Mouse (Mus musculus) neutrophil, adult 5-6 weeks (primary cell): ENCODE results near the gene Fbh1. TPM values are rescaled to one million over a fixed set of nuclear protein-coding genes. Genes with fewer than 3 reads are reported as not detected.

Experiments
- ATAC-seq: fragments of 151-379, 151-347 bp; 2 replicates; pipeline ENCODE4 v1.8.0; 2017; ENCODE audit warnings: mild to moderate bottlenecking, moderate TSS enrichment; ENCODE audit not compliant: insufficient number of reproducible peaks, poor library complexity, low FRiP score, severe bottlenecking; ENCODE audit errors: extremely low read depth
- total RNA-seq: library from RNA; stranded (forward); fragments of 200-1000 nt; gene quantifications from 2 replicates; pipeline ENCODE4 v1.2.3, GENCODE M21; 2017

The Fbh1 gene
- total RNA-seq: 106 and 119 TPM in 2 replicates

DNA sequence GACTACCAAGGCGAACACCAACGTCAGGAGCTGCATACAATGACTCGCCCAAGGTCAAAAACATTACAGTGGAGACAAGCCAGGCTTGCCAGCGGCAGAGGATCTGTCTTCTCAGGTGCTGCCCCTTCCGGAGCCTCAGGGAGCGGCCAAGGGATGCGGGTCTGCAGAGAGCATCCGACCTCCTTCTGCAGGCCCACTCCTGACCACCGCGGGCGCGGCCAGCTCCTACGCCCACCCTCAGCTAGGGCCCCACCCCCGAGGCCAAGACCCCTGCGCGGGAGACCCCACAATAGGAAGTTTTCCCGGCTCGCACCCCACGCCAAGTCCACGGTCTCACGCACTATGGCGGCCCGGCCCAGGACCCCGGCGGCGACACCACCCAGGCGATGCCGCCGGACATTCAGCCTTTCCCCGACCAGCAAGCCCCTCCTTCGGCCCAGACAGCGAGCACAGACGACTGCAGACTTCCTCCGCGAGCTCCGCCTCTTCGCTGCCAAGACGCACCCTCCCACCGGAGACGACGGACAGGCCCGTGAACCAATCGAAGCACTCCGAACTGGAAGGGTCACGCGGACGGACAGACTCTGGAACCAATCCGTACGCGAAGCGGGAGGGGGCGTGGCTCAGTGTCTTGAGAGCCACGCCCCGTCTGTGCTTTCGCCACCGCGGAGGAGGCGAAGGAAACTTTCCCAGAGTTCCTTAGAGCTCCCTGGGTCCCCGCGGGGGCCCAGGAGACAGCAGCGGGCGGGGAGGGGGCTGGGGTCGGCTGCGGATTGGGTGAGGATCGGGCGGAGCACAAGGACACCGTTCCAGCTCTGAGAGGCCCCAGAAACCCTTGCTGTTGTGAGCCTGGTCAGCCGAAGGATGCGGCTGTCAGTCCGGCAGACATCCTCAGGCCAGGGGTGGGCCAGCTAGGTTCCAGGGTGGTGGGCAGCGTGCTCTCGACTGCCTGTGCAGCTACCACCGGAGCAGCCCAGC lies at the start of gene Fbh1, which contains the start of gene Ankrd16:
TSS of gene Fbh1 (minus strand) at position 492 of the 978 bp plus-strand sequence.
TSS of gene Ankrd16 (plus strand) at position 786 of the 978 bp plus-strand sequence.
- peak; percentile 93 for ATAC-seq

DNA sequence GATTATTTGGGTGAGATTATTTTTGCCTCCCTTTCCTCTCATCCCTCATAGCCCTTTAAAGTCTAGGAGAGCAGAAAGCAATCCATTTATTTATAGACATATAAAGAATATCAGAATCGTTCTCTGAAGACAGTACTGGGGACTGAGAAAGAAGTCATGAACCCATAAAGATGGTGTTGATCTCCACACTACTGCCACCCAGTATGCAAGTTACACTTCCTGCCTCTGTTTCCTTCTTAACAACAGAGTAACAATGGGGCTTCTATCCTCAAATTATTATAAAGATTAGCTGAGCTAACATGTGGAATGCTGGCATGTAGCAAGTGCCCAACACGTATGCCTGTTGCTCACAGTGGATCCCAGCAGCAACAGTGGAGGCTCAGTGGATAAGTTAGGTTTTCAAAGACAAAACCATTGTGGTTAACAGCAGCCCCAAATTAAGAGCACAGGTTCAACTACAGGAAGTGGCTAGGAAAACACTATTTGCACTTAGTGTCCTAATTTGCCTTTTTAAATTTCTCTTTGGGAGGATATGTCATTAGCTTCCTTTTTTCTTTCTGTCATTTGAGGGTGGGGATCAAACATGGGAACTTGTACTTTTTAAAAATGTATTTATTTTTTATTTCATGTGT lies 24.0 kb upstream of the Fbh1 start:
- 0 out of 2 replicates have a peak, but pooled peaks have one; percentile 16 for ATAC-seq

DNA sequence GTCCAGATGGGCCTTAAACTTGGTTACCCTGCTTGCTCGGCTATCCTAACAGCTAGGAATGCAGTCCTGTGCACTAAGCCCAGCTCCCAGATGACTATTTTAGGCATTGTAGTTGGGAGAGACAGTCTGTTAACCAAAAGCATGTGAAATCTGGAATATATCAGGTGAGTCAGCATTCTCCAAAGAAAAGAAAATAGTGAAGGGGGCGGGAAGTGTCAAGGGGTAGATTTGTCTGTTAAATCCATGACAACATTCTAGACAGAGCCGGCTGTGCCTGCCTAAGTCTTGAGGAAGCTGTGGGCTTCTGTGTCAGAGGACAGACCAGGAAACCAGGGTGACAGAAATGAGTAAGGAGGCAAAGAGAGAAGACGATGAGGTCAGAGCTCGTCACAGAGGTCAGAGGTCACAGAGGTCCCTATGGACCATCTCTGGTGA lies 20.6 kb upstream of the Fbh1 start:
- ATAC-seq: no peak

DNA sequence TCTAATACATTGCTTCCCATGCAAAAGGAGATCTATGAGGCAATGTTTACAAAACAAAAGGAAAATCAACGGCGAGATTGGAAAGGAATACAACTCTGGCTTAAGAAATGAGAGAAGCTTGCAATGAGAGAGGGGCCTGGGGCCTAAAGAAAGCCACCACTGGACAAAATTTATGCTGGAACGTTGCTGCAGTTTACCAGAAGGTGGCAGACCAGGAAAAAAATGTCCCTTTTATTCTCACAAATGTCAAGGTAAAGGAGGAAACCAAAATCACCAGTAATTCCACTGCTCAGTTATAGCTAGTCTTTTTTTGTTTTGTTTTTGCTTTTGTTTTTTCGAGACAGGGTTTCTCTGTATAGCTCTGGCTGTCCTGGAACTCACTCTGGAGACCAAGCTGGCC lies 17.3 kb upstream of the Fbh1 start:
- ATAC-seq: no peak

DNA sequence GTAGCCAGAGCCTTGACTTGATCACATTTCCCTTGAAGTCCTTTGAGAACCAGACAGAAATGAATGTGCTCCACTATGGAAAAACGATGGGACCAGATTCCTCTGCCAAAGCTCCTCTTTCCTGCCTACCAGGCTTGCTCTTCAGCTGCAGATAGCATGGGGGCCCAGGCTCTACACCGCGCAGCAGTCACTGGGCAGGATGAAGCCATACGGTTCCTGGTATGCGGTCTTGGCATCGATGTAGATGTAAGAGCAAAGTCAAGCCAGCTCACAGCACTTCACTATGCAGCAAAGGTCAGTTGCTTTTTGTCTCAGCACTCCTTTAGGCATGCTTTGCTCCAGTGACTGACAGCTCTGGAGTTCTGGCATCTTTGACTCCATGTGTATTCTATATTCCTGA lies 6.8 kb upstream of the Fbh1 start:
- ATAC-seq: no peak

DNA sequence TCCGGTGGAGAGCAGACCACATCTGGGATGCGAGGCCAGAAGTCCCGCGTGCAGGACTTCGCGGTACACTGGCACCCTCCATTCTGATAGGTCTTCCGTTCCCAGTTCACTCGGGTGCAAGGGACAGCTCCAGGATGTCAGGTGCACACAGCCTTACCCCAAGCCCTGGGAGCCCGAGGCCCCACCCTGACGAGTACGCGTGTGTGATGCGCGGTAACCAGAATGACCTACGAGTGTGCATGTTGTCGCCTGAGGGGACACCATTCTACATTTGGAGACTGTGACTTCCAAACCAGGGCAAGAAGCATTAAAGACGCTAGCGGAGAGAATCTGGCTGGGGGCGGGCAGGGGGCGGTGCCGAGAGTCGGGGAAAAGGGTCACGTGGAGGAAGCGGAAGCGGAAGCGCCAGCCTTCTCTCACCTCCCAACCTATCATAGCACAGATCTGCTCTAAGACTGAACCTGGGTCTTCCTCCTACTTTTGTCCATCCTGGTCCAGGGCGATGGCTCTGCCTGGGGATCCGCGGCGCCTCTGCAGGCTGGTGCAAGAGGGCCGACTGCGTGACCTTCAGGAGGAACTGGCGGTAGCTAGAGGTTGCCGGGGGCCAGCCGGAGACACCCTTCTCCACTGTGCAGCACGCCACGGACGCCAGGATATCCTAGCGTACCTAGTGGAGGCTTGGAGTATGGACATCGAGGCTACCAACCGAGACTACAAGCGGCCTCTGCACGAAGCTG lies 873 bp upstream of the Fbh1 start:
- peak; percentile 81 for ATAC-seq

DNA sequence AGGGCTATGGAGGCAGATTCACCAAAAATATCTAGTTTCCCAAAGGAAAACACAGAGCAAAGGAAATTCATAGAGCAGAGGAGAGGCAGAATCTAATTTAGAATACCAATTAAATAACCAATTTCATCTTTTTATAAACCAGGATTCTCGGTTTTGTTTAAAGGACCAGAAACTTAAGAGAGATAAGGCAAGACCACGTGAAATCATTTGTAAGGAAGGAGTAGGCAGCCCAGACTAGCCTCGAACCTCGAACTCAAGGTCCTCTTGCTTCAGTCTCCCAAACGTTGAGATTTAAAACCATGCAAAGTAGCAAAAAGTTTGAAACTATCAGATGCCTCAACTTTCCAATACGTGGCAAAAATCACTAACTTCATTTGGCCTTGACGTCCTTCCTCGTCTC lies 967 bp downstream of the Fbh1 start:
- ATAC-seq: no peak

DNA sequence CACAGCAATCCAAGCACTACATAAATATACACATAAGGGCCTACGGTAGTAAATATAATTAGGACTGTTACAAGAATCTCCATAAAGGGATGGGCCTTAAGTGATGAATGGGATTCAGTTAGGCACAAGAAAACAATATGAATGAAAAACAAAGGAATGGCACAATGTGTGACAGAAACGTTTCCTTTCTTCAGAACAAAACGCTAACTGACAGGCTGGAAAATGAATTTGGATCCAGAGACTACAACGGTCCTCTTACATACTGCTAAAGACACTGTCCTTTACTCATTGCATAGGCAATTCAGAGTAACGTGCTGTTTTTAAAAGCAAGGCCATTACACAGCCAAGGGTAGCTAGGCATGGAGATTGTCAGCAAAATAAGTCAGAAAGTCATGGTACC lies 2.3 kb downstream of the Fbh1 start:
- ATAC-seq: no peak

DNA sequence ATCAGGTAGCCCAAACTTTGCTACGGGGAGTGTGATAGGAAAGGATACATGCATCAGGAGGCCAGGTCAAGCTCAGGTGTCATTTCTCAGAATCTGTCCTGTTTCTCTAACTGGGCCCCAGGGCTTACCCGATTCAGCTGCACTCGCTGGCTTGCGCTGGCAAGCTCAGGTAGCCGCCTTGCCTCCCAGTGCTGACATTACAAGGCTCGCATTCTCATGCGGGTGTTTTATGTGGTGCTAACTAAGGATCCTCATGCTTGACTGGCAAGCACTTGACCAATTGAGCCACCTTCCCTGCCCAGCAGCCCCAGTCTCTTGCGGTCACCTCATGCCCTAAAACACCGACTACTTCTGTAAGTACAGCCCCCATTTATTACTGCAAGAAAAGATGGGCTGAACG lies 3.0 kb downstream of the Fbh1 start:
- no peak for ATAC-seq

DNA sequence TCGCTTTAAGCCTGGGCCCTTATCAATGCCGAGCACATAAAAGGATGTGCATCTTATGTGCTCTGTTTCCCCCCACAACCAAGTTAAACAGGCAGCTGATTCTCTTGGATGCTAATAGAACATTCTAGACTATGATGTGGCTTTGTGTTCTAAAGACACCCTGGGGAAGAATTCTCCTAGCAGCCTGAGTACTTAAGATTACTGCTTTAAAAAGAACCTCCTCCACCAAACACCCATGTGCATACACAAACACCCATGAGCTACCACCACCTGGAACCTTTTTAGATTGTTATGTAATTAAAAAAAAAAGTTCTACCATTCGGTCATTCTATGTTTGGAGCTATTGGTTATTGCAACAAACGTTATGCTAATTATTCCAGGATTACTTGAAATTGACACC lies 5.0 kb downstream of the Fbh1 start:
- no peak for ATAC-seq

DNA sequence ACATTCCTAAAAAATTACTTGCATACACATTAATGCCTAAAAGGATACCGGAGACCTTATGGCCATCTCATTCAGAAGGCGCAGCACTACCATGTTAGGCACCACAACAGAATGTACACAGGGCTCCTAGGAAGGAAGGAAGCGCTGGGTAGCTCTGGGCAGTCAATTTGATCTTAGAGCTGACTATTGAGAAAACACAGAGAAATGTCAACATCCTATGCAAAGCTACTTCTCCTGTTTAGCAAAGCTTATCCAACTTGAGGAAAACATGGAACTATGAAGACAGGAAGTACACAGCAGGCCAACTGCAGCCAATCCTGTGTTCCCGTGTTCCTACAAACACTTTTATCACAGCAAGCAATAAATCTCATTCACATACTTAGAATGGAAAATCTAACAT lies 5.7 kb downstream of the Fbh1 start:
- ATAC-seq: no peak

DNA sequence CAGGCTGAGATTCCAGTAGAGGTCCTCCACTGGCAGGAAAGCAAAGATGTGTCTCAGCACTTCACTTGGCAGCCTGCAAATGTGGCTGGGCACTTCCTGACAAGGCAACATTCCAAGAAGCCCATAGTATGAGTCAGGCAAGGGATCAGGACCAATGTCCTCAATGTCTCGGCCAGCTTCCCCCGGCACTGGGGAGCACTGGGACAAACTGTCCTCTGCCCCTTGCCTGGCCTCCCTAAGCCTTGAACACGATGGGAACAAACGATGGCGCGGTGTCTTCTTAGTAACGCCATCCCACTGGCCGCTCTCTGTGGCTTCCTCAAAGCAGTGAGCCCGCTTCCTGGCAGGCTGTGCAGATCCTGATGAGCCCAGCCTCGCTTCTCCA lies 10.2 kb downstream of the Fbh1 start:
- no peak for ATAC-seq

DNA sequence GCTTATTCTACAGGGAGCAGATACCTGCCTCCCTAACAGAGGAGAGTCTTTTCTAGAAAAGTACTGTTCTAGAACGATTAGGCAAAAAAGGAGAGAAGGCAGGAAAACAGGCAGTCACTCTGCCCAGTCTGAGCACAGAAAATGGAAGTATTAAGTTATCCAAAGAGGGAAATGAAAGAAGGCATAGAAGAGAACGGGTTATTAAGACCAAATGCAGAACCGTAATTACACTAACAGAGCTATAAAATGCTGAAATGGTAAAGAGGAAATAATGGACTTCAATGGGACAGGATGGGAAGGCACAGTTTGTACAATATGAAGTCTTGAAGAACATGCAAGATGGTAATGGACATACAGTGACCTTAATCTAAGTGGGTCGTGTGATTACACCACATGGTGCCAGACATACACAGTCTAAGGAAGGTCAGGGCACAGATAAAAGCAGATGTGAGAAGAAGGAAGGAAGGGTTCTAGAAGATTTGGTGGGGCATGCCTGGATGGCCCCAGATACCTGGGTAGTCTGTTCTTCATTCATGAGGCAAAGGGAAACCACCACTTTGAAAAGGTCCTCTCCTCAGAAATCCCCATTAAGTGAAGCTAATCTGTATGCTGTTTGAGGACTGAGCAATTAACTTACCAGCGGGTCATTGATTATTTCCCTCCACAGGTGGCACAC lies 10.8 kb downstream of the Fbh1 start:
- no peak for ATAC-seq

DNA sequence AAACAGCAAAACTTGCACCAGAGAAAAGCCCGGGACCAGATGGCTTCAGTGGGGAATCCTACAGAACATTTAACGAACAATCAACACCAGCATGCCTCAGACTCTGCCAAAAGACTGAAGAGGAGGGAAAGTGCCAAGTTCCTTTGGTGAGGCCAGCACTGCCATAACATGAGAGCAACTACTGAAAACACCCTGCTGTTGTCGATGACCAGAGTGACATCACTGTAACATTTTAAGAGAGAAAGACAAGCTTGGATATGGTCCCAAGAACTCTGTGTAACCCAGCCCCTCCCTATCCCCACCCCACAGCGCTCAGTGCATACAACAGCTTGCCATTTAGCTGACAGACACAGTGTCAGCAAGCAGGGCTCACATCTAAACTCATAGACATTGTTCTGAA lies 11.7 kb downstream of the Fbh1 start:
- no peak for ATAC-seq

DNA sequence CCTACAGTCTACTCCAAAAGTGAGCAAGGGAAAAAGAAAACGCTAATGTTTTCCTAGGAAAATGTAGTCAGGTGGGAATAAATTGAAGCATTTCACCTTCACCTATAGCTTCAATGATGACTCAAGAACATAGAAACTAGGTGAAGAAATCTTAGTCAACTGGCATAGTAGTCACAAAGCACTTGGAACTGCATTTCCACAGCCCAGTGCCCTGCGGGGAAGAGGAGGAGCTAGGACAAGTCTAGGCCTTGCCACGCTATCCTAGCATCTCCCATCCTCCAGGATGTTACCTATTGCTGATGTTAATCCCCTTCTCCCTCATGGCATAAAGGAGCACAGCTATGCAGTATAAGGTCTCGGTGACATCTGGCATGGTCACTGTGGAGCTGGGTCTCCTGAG lies 14.8 kb downstream of the Fbh1 start:
- ATAC-seq: no peak

DNA sequence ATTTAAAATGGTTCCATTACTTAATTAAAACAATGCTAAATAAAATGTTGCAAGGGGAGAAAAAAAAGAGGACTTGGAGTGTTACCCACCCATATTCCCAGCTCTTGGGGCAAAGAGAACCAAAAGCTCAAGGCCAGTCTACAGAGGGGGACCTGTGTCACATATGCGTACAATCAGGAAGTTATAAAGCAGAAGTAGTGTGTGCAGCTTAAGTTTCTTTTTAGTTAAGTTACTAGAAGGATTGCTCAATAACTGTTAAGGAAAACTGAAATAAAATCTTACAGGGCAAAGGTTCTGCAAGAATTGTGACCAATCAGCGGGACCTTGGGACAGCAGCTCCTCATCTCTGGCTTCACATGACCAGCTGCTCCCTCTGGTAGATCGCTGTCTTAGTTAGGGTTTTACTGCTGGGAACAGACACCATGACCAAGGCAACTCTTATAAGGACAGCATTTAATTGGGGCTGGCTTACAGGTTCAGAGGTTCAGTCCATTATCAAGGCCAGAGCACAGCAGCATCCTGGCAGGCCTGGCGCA lies 37.8 kb downstream of the Fbh1 start:
- ATAC-seq: peak; percentile 89

DNA sequence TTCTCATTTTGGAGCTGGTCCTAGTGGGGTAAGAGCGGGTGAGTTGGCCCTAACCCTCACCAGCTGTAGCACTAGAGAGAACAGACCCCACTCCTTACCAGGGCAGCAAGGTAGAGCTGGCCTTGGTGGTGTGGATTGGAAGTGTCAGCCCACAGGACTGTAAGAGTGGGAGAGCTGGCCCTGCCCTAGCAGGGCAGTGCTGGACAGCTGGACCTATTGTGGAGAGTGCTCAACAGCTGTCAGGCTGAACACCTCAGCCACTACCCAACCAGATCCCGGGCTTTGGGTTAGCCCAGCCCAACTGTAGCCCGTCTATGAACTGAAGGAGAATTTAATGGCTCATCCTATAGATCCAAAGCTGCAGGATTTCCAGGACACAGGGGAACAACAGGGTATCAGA lies 38.6 kb downstream of the Fbh1 start:
- no peak for ATAC-seq

DNA sequence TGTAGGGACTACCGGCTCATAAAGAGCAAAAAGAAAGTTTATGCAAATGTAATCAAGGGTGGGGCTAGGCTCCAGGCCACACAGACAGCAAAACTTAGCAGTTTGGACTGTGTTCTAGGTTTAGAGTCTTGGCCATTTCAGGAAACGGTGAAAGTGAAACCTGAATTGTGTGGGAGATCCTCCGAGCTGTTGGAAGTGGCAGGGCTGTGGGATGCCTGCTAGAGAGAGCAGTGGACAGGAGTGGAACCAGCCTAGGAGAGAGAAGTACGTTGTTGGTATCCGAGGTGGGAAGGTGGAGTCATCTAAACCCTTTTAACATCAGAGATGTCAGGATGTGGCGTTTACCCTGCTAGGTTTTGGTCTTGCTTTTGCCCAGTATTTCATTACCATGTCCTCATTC lies 41.5 kb downstream of the Fbh1 start:
- no peak for ATAC-seq

DNA sequence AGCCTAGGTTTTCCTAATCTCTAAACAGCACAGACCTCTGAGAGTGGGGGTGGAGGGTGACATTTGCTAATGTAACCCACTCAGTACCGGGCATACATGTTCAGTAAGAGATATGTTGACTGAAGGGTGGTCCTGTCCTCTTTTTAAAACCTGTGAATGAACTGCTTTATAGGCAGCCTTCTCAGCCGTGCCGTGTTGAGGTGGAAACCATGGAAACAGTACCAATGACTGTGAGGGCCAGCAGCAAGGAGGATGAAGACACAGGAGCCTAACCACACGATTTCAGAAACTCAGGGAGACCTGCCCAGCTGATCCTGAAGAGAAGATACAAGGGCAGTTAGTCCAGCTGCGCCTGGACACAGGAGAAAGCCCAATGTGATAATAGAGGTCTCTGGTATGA lies 44.4 kb downstream of the Fbh1 start:
- no peak for ATAC-seq
